Mouse (Mus musculus) ES-E14 (cell line): ENCODE measurements around the gene Fscn1. TPM values are rescaled to one million over a fixed set of nuclear protein-coding genes. Genes with fewer than 3 reads are reported as not detected.

Experiments
- DNase-seq: peaks from one replicate; pipeline ENCODE4 v3.0.0-alpha.2; 2013; ENCODE audit warnings: low read depth, low spot score
- H3K27ac ChIP-seq: 2 replicates; pipeline ENCODE4 v1.5.1; 2012; ENCODE audit warnings: low read depth, mild to moderate bottlenecking, low read length, moderate library complexity, mixed read lengths; ENCODE audit not compliant: poor library complexity, insufficient read depth, severe bottlenecking
- H3K36me3 ChIP-seq: 2 replicates; pipeline ENCODE4 v1.6.1; 2012; ENCODE audit warnings: mild to moderate bottlenecking, low read length, moderate library complexity, mixed read lengths; ENCODE audit not compliant: control insufficient read depth, poor library complexity, insufficient read depth, severe bottlenecking
- H3K4me1 ChIP-seq, 2 experiments: fragments of 150-350 bp in 1 of 2; sonication (generic) in 1 of 2; 2 replicates each; pipeline ENCODE4 v1.6.1; 2012; ENCODE audit warnings: low read length in 2 of 2, mild to moderate bottlenecking in 1 of 2, mixed read lengths in 1 of 2; ENCODE audit not compliant: control insufficient read depth in 2 of 2, insufficient read depth in 2 of 2, poor library complexity in 1 of 2
- H3K4me3 ChIP-seq, 2 experiments: fragments of 150-350 bp in 1 of 2; sonication (generic) in 1 of 2; 2 replicates each; pipeline ENCODE4 v1.5.1; 2012; ENCODE audit warnings: low read length in 2 of 2, low read depth in 1 of 2, mild to moderate bottlenecking in 1 of 2, mixed read lengths in 1 of 2; ENCODE audit not compliant: insufficient read depth in 1 of 2, poor library complexity in 1 of 2, severe bottlenecking in 1 of 2
- H3K9ac ChIP-seq: 2 replicates; pipeline ENCODE4 v1.6.1; 2012; ENCODE audit warnings: low read depth, mild to moderate bottlenecking, low read length, mixed read lengths; ENCODE audit not compliant: poor library complexity, insufficient read depth, severe bottlenecking
- H3K9me3 ChIP-seq: fragments of 150-350 bp; sonication (generic); 2 replicates; pipeline ENCODE4 v1.6.1; 2012; ENCODE audit warnings: low read depth, mild to moderate bottlenecking, low read length; ENCODE audit not compliant: control insufficient read depth, insufficient read depth
- CHD2 ChIP-seq: IDR thresholded peaks from 2 replicates; pipeline ENCODE4 v1.6.1; 2014; ENCODE audit warnings: mild to moderate bottlenecking, low read depth, low read length, inconsistent platforms
- HCFC1 ChIP-seq: IDR thresholded peaks from 2 replicates; pipeline ENCODE4 v1.6.1; 2012; ENCODE audit warnings: low read length, inconsistent platforms, borderline replicate concordance; ENCODE audit not compliant: insufficient read depth
- MAFK ChIP-seq: IDR thresholded peaks from 2 replicates; pipeline ENCODE4 v1.6.1; 2014; ENCODE audit warnings: mild to moderate bottlenecking, low read depth, low read length, inconsistent platforms; ENCODE audit not compliant: insufficient read depth
- ZC3H11A ChIP-seq: IDR thresholded peaks from 2 replicates; pipeline ENCODE4 v1.6.1; 2012; ENCODE audit warnings: low read depth, mild to moderate bottlenecking, inconsistent platforms, low read length, borderline replicate concordance
- ZNF384 ChIP-seq: IDR thresholded peaks from 2 replicates; pipeline ENCODE4 v1.6.1; 2012; ENCODE audit warnings: low read depth, low read length, inconsistent platforms
- in situ Hi-C, 2 experiments: fragments of 600-800 bp; cut with MboI; formaldehyde crosslinking; loops; one replicate each; pipeline ENCODE4 v1.15.1; 2025; ENCODE audit warnings: low sequenced_read_pairs in 2 of 2, inconsistent platforms in 1 of 2; ENCODE audit not compliant: unreplicated experiment in 2 of 2
- total RNA-seq: library from RNA; depleted of rRNA; stranded (reverse); fragments of 300-350 nt; gene quantifications from 2 replicates; pipeline ENCODE4 v1.2.3, GENCODE M21; 2012

The Fscn1 gene
- total RNA-seq, 1 experiment: 310 TPM

GRCm38 (mm10) chr5:142998171-142998570 lies 38.0 kb downstream of the Fscn1 start:
- H3K27ac ChIP-seq: no peak overlapping the region

GRCm38 (mm10) chr5:143000091-143000490 lies 39.9 kb downstream of the Fscn1 start:
- in situ Hi-C loops: no loop called here
- DNase-seq: no peak

More at GRCm38 (mm10) chr5:142998171-142998570, 38.0 kb downstream of the Fscn1 start:
- Histone ChIP-seq H3K4me3 (no peak overlapping the region), H3K36me3 (peaks cover 8% of the 10 kb centered on the region; the same call in 1 of the 2 replicates), H3K4me1 (peaks cover 2 to 15% of the 10 kb centered on the region in 2 experiments; a peak in 3 of 4 replicates), H3K9ac (no peak overlapping the region), H3K9me3 (no peaks in the 10 kb centered on the region)
- no peak for DNase-seq
- TF ChIP-seq HCFC1 (no peak), ZC3H11A (no peak), CHD2 (no peak), ZNF384 (no peak), MAFK (no peak)
- in situ Hi-C loops: no loop called here

DNA sequence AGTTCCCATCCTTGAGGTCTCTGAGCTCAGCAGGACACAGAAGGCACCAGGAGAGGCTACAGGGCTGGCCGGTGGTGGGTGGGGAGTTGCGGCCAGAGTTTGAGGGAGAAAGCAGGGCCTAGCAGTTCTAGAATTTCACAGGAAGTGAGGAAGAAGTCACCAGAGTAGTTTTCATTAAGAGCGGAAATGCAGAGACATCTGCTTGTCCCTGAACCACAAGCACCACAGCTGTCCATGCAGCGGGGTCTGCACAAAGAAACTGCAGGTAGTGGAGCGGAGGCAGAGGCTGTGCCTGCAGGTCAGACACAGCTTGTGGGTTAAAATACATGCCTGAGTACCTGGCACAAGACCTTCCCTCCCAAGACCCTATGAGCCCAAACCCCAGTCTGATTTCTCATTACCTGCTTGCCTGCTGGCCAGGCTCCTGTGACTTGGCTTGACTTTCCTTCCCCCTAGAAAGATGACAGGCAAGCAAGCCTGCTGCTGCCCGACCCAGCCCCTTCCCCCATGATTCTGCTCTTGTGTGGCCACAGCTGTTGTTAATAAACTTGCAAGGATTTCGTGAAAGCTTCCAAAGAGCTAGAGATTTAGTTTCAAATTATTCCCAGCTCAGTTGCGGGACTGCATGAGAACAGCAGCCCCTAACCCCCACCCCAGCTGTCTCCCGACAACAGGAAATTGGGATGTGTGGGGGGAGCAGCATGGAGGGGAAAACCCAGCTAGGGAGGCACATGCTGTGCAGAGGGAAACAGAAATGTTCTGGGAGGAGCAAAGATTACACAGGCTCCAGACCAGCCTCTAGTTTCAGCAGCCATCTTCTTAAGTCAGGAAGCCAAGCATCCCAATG lies 40.7 kb downstream of the Fscn1 start:
- in situ Hi-C loops: no loop called here
- peaks cover 10% of the 10 kb centered on the region for H3K36me3 ChIP-seq
- TF ChIP-seq CHD2 (no peak), ZNF384 (no peak), ZC3H11A (no peak), HCFC1 (no peak), MAFK (no peak)
- peaks cover 2 to 10% of the 10 kb centered on the region in 2 experiments; a peak in 3 of 4 replicates for H3K4me1 ChIP-seq
- H3K27ac ChIP-seq: no peak overlapping the region
- no peak overlapping the region for H3K9ac ChIP-seq
- DNase-seq: no peak
- no peaks in the 10 kb centered on the region for H3K9me3 ChIP-seq
- H3K4me3 ChIP-seq: no peak overlapping the region

More at GRCm38 (mm10) chr5:143000091-143000490, 39.9 kb downstream of the Fscn1 start:
- no peak overlapping the region for H3K9ac ChIP-seq
- TF ChIP-seq ZC3H11A (no peak), CHD2 (no peak), HCFC1 (no peak), ZNF384 (no peak), MAFK (no peak)
- no peak overlapping the region; the same call in 1 of the 2 replicates for H3K27ac ChIP-seq
- no peaks in the 10 kb centered on the region for H3K9me3 ChIP-seq
- H3K4me1 ChIP-seq: peaks cover 2 to 10% of the 10 kb centered on the region in 2 experiments; a peak in 3 of 4 replicates
- H3K36me3 ChIP-seq: peaks cover 10% of the 10 kb centered on the region
- no peak overlapping the region for H3K4me3 ChIP-seq

DNA sequence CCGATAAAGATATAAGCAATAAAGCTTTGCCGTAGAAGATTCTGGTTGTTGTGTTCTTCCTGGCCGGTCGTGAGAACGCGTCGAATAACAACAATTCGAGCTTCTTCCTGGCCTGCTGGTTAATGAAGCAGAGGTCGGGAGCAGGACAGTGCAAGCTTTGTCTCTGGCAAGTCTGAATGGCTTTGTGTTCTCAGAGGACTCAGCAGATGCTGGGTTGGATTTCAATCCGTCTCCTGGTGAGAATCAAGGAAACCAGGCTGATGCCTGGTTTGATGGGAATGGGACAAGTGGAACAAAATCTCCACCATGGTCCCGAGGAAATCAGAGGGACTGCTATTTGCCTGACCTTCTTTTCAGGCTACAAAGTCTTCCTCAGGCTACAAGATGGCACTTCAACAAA lies 49.2 kb downstream of the Fscn1 start:
- Histone ChIP-seq H3K9me3 (no peaks in the 10 kb centered on the region), H3K9ac (no peak overlapping the region), H3K27ac (no peak overlapping the region), H3K4me3 (no peak overlapping the region), H3K4me1 (0 out of 4 replicates have a peak, but pooled peaks cover 0 to 2% of the 10 kb centered on the region in 2 experiments), H3K36me3 (peaks cover 18% of the 10 kb centered on the region)
- no peak for DNase-seq
- in situ Hi-C loops: no loop called here
- TF ChIP-seq ZNF384: no peak
- TF ChIP-seq ZC3H11A: no peak
